In the genomic region with DNA sequence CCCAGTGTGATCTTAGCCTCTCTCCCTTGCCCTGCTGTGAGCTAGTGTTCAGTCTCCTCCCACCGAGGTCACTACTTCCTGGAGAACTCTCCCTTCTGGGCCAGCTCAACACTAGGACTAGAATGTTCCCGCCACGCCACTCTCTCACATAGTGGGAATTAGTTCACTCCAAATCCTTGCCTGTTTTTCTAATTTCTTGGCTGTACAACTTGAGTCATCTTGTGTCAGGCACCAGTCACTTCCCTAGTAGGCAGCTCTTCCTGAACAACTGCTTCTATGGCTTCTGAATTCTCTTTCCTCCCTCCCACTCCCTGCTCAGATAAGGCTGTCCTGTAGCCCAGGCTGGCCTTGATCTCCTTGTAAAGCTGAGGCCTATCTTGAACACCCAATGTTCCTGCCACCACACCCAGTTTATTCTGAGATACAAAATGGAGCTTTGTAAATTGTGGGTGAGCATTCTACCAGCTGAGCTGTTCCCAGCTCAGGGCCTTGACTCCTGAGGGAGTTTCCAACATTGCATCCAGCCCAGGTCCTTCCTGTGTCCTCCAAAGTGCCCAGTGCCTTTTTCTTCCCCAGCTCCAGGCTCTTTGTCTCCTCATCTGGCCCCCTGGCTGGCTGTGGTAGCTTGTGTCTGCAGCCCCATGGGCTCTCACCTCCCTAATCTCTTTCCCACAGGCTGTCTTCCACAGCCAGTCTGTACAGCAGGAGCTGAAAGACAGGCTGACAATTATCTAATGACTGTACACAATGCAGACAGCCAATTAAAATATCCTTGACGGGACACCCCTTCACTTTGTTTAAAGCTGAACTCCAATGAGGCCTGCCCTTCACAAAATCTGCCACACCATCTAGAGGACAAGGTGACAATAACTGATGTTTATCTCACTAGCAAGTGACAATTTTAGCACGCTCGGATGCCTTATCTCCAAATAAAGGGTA, we compare ENCODE assay signal across 7 mouse cellular contexts.
DNase-seq lines count a peak whose midpoint lies in the region; ATAC-seq and TF ChIP-seq lines count a peak whose summit lies in the region.

No protein-coding gene starts in this region.

- no peaks in the 10 kb centered on the region for H3K4me1 ChIP-seq in kidney, postnatal 0 days (replicated peaks; ENCODE audit: insufficient read depth, low read length)
- no peaks in the 10 kb centered on the region; the same call in 1 of the 2 replicates for H3K4me1 ChIP-seq in heart, embryonic 12.5 days (replicated peaks)
- no peaks in the 10 kb centered on the region for H3K4me1 ChIP-seq in midbrain, postnatal 0 days (ENCODE audit: insufficient read depth, low read length)

- WGBS in kidney, postnatal 0 days = 44% methylated on average over 6 of the region's 6 CpGs
- WGBS in heart, embryonic 12.5 days = 36% methylated on average over 6 of the region's 6 CpGs
- WGBS in midbrain, postnatal 0 days = 39% methylated on average over 6 of the region's 6 CpGs

- H3K27me3 ChIP-seq in kidney, postnatal 0 days (ENCODE audit: insufficient read depth, low read length) = no peaks in the 10 kb centered on the region
- no peaks in the 10 kb centered on the region for H3K27me3 ChIP-seq in heart, embryonic 12.5 days (replicated peaks)
- no peaks in the 10 kb centered on the region for H3K27me3 ChIP-seq in midbrain, postnatal 0 days (ENCODE audit: insufficient read depth, low read length)

- H3K9me3 ChIP-seq in kidney, postnatal 0 days (replicated peaks; ENCODE audit: low read length) = no peaks in the 10 kb centered on the region
- H3K9me3 ChIP-seq in heart, embryonic 12.5 days (replicated peaks) = no peaks in the 10 kb centered on the region
- no peaks in the 10 kb centered on the region for H3K9me3 ChIP-seq in midbrain, postnatal 0 days (ENCODE audit: low read length)

- TF ChIP-seq CTCF in kidney, postnatal 0 days (IDR thresholded peaks at IDR 0.05; ENCODE audit: low read depth) = no peak
- peak; percentile 7; the same call in 1 of the 2 replicates for TF ChIP-seq CTCF in midbrain, postnatal 0 days (IDR thresholded peaks at IDR 0.05)

- H3K27ac ChIP-seq in kidney, postnatal 0 days = no peak overlapping the region
- no peak overlapping the region for H3K27ac ChIP-seq in heart, embryonic 12.5 days (ENCODE audit: poor library complexity, severe bottlenecking)
- no peak overlapping the region for H3K27ac ChIP-seq in midbrain, postnatal 0 days (ENCODE audit: low read depth, low read length)

- H3K36me3 ChIP-seq in kidney, postnatal 0 days (ENCODE audit: insufficient read depth, low read length) = no peaks in the 10 kb centered on the region
- H3K36me3 ChIP-seq in heart, embryonic 12.5 days = no peaks in the 10 kb centered on the region
- H3K36me3 ChIP-seq in midbrain, postnatal 0 days (ENCODE audit: insufficient read depth, low read length) = no peaks in the 10 kb centered on the region

- peak; percentile 46 for DNase-seq in kidney, postnatal 0 days (ENCODE audit: low spot score)
- DNase-seq in kidney, adult 9 months = no peak
- peak; percentile 75 for DNase-seq in c-Kit-negative CD71-positive TER-119-positive erythroid progenitor cells, embryonic 14.5 days (ENCODE audit: low read depth, low spot score)
- DNase-seq in midbrain, postnatal 0 days (ENCODE audit: low spot score) = no peak
- DNase-seq in layer of hippocampus, adult 9-11 months = no peak

- no peak overlapping the region for H3K4me2 ChIP-seq in kidney, postnatal 0 days (ENCODE audit: low read length)
- H3K4me2 ChIP-seq in heart, embryonic 12.5 days = no peak overlapping the region
- H3K4me2 ChIP-seq in midbrain, postnatal 0 days (ENCODE audit: low read depth, low read length, poor library complexity, severe bottlenecking) = no peak overlapping the region

- ATAC-seq in kidney, postnatal 0 days (replicated peaks; ENCODE audit: low FRiP score, low read depth) = no peak
- ATAC-seq in heart, embryonic 12.5 days (ENCODE audit: insufficient number of reproducible peaks, low FRiP score) = peak; percentile 57; the same call in 1 of the 2 replicates
- no peak for ATAC-seq in midbrain, postnatal 0 days (ENCODE audit: low FRiP score)
- ATAC-seq in cerebellum, adult (ENCODE audit: insufficient number of reproducible peaks, low FRiP score, low TSS enrichment) = no peak

- H3K9ac ChIP-seq in kidney, postnatal 0 days (ENCODE audit: low read depth, low read length) = no peak overlapping the region
- H3K9ac ChIP-seq in heart, embryonic 12.5 days = no peak overlapping the region
- no peak overlapping the region for H3K9ac ChIP-seq in midbrain, postnatal 0 days (replicated peaks; ENCODE audit: low read length, poor library complexity, severe bottlenecking)

- no peak overlapping the region for H3K4me3 ChIP-seq in kidney, postnatal 0 days (replicated peaks; ENCODE audit: low read depth, low read length)
- no peak overlapping the region for H3K4me3 ChIP-seq in heart, embryonic 12.5 days
- H3K4me3 ChIP-seq in midbrain, postnatal 0 days (ENCODE audit: low read depth, low read length) = no peak overlapping the region

Comparison
In these comparisons a context has a peak if more than half of its experiments do, and no peak if none do; other contexts are left out.
1. DNase-seq: peak in kidney, postnatal 0 days (single experiment) and c-Kit-negative CD71-positive TER-119-positive erythroid progenitor cells, embryonic 14.5 days (single experiment); none in kidney, adult 9 months (single experiment), midbrain, postnatal 0 days (single experiment) and layer of hippocampus, adult 9-11 months (single experiment).